10 mouse cellular contexts compared by ENCODE assay signal in the genomic region with DNA sequence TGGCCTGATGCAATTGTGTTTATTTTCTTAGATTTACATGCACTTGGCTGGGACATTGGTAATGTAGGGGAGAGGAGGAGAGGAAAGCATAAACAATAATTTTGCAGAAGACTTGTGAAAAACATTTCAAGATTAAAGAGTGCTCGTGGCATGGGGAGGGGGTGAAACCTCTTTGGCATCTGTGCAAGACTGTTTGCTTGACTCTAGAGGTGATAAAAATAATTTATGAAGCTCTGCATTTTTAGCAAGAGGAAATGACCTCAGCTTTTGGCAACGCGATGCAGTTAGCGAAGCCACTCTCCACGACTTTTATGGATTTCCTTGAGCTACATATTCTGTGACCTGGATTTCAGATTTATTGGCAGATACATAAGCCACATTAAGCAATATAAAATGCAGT. TPM values are rescaled to one million over a fixed set of nuclear protein-coding genes. Genes with fewer than 3 reads are reported as not detected.
DNase-seq lines count a peak whose midpoint lies in the region; ATAC-seq and TF ChIP-seq lines count a peak whose summit lies in the region.
"Had no signal": no experiment of that assay in that cellular context is flagged by ENCODE, and none has a peak within 500 bp of the region (broad histone marks: within the 10 kb centered on the region; RNA-seq: fewer than 3 reads in every experiment).

No protein-coding gene starts in this region.

- no peaks in the 10 kb centered on the region for H3K27me3 ChIP-seq in intestine, embryonic 14.5 days (replicated peaks; ENCODE audit: control insufficient read depth, insufficient read depth, low read length)
- H3K27me3 ChIP-seq in intestine, postnatal 0 days (replicated peaks; ENCODE audit: control insufficient read depth, insufficient read depth, low read length) = no peaks in the 10 kb centered on the region
- H3K27me3 ChIP-seq: forebrain, embryonic 12.5 days; midbrain, embryonic 13.5 days had no signal

- no peak for ATAC-seq in intestine, embryonic 14.5 days (replicated peaks; ENCODE audit: low FRiP score, low TSS enrichment, low read depth)
- ATAC-seq in intestine, postnatal 0 days = no peak
- ATAC-seq: midbrain, embryonic 13.5 days had no signal

- no peak for TF ChIP-seq CTCF in intestine, postnatal 0 days (IDR thresholded peaks at IDR 0.05; ENCODE audit: low read depth)

- H3K9me3 ChIP-seq in intestine, embryonic 14.5 days (ENCODE audit: control insufficient read depth, low read length) = no peaks in the 10 kb centered on the region
- H3K9me3 ChIP-seq in intestine, postnatal 0 days (ENCODE audit: control insufficient read depth) = no peaks in the 10 kb centered on the region
- H3K9me3 ChIP-seq: forebrain, embryonic 12.5 days; midbrain, embryonic 13.5 days had no signal

- no peak overlapping the region for H3K27ac ChIP-seq in intestine, embryonic 14.5 days (ENCODE audit: low read depth)
- no peak overlapping the region for H3K27ac ChIP-seq in intestine, postnatal 0 days (ENCODE audit: low read depth, low read length)
- H3K27ac ChIP-seq: forebrain, embryonic 12.5 days; midbrain, embryonic 13.5 days had no signal

- peak overlapping the region; percentile 5; the same call in 1 of the 2 replicates for H3K4me2 ChIP-seq in intestine, embryonic 14.5 days (ENCODE audit: low read length)
- no peak overlapping the region for H3K4me2 ChIP-seq in intestine, postnatal 0 days (replicated peaks; ENCODE audit: low read depth)
- H3K4me2 ChIP-seq: forebrain, embryonic 12.5 days; midbrain, embryonic 13.5 days had no signal

- no peaks in the 10 kb centered on the region for H3K36me3 ChIP-seq in intestine, embryonic 14.5 days (ENCODE audit: control insufficient read depth, insufficient read depth, low read length)
- H3K36me3 ChIP-seq in intestine, postnatal 0 days (ENCODE audit: control insufficient read depth, insufficient read depth) = no peaks in the 10 kb centered on the region
- H3K36me3 ChIP-seq: forebrain, embryonic 12.5 days; midbrain, embryonic 13.5 days had no signal

- no peak for DNase-seq in intestine, embryonic 14.5 days (ENCODE audit: low spot score)
- DNase-seq in NIH3T3 (ENCODE audit: low read depth) = peak; percentile 62
- peak; percentile 60 for DNase-seq in adrenal gland, postnatal 14 days
- DNase-seq in kidney, postnatal 4 days = peak; percentile 43 to 67
- DNase-seq in right cerebral cortex, postnatal 4 days = no peak
- no peak for DNase-seq in left cerebral cortex, adult 9 months (ENCODE audit: low spot score in 2 of 2)
- DNase-seq in cerebellum, adult 11-12 months = no peak

- H3K4me1 ChIP-seq in intestine, embryonic 14.5 days (replicated peaks; ENCODE audit: control insufficient read depth, insufficient read depth, low read length) = 0 out of 2 replicates have a peak, but pooled peaks cover 6% of the 10 kb centered on the region
- no peaks in the 10 kb centered on the region for H3K4me1 ChIP-seq in intestine, postnatal 0 days (replicated peaks; ENCODE audit: control insufficient read depth, insufficient read depth, low read length)

- no peak overlapping the region for H3K4me3 ChIP-seq in intestine, embryonic 14.5 days (ENCODE audit: low read depth, low read length)
- H3K4me3 ChIP-seq in intestine, postnatal 0 days (ENCODE audit: low read depth, low read length) = no peak overlapping the region
- H3K4me3 ChIP-seq: forebrain, embryonic 12.5 days; midbrain, embryonic 13.5 days had no signal

- WGBS in intestine, embryonic 14.5 days = 15% methylated on average over 5 of the region's 5 CpGs
- WGBS in intestine, postnatal 0 days = 54% methylated on average over 5 of the region's 5 CpGs

- no peak overlapping the region for H3K9ac ChIP-seq in intestine, embryonic 14.5 days (ENCODE audit: low read length)
- H3K9ac ChIP-seq in intestine, postnatal 0 days (ENCODE audit: low read depth, low read length) = no peak overlapping the region
- H3K9ac ChIP-seq: forebrain, embryonic 12.5 days; midbrain, embryonic 13.5 days had no signal

RNA-seq across cellular contexts. Expression of a gene that starts 36.1 kb away (rescaled TPM):
- polyA plus RNA-seq in intestine, embryonic 14.5 days (2014; fragmentation: Nextera tagmentation; extraction: Ambion mirVana) = 9.3 and 10.1 TPM in 2 replicates
- 8.2 and 10.1 TPM in 2 replicates for polyA plus RNA-seq in intestine, postnatal 0 days (2015; fragmentation: Nextera tagmentation; extraction: Ambion mirVana)
- total RNA-seq in adrenal gland, postnatal 14 days (2021) = 21.5 and 24.6 TPM in 2 replicates

Comparison
In these comparisons a context has a peak if more than half of its experiments do, and no peak if none do; other contexts are left out.
1. DNase-seq: peak in NIH3T3 (single experiment), adrenal gland, postnatal 14 days (single experiment) and kidney, postnatal 4 days (2 of 2); none in intestine, embryonic 14.5 days (single experiment), right cerebral cortex, postnatal 4 days (single experiment), left cerebral cortex, adult 9 months (0 of 2) and cerebellum, adult 11-12 months (single experiment).